Mouse (Mus musculus): Measurements from ENCODE around the gene Casc3.

The Casc3 gene

DNA sequence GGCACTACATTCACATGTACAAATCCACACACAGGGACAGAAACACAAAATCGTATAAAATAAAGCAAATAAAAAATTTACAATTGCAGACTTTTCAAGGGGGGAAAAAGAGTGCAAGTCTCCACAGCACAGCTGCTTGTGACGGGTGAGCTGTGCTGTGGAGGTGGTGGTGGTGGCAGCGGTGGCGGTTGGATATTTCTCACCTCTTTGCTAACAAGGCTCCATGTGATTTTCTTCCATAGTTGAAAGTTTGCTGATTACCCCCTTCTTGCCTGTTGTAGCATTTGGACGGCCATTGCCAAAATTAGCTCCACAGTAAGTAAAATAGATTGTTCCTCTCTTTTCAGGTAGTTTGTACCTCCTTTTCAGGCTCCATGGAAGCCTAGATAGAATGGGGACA lies at the start of gene Casc3:
TSS of gene Casc3 (plus strand) at position 301 of the 400 bp plus-strand sequence.
- no peak for DNase-seq (ENCODE audit: low read depth)

DNA sequence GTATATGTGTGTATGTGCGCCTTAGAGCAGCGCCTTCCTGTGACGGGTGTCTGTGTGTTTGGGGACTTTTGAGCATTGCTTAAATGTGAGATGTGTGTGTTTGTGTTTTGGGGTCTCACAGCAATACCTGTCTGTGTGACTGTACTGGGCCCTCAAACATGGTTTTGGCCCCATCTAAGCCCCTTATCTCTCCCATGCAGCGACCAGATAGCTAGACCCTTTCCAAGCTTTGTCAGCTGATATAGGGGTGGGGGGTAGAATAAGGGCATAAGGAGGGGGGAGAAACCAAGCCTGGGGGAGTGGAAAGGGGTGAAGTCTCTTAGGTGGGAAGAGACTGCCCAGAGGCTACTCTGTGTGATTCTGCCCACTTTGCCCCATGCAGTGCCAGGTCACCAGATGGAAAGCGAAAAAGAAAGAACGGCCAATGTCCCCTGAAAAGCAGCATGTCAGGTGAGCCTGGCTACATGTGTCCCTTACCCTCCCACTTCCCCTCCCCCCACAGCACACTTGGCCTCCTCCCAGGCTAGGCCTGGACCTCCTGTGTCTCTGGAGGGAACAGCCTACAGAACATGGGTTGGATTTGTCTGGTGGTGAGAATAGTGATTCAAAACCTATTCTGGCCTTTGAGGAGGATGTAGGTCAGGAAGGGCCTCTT lies 48.9 kb upstream of the Casc3 start:
- no peak for DNase-seq (ENCODE audit: low read depth)

DNA sequence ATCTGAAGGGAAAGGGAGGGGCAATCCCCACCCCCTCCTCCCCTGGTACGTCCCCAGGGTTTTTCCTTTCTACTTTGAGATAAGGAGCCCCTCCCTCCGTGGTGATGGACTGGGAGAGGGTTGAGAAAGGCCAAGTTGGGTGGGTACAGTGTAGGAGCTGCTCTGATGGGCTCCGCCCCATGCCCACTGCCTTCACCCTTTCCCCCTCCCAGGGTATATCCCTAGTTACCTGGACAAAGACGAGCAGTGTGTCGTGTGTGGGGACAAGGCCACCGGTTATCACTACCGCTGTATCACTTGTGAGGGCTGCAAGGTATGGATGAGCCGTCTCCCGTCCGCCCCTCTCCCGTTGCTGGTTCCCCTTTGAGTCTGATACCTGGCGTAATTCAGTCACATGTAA lies 48.0 kb upstream of the Casc3 start:
- no peak for DNase-seq (ENCODE audit: low read depth)

DNA sequence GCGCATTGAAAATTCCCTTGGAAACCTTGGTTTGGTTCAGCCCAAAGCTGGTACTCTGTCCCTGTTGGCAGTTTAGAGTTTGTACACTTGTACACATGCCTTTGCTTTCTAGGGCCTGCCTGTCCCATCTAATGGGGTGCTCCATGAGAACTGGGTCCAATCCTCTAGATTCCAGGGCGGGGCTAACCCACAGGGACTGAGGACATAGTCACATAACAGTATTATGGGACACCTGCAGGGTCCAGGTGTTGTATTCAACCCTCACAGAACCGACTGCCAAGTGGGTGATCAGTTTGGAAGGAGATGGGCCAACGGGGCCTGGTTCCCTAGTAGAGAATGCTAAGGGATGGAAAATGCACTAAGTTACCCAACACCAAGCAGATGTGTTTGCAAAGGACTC lies 42.8 kb upstream of the Casc3 start:
- no peak for DNase-seq (ENCODE audit: low read depth)

DNA sequence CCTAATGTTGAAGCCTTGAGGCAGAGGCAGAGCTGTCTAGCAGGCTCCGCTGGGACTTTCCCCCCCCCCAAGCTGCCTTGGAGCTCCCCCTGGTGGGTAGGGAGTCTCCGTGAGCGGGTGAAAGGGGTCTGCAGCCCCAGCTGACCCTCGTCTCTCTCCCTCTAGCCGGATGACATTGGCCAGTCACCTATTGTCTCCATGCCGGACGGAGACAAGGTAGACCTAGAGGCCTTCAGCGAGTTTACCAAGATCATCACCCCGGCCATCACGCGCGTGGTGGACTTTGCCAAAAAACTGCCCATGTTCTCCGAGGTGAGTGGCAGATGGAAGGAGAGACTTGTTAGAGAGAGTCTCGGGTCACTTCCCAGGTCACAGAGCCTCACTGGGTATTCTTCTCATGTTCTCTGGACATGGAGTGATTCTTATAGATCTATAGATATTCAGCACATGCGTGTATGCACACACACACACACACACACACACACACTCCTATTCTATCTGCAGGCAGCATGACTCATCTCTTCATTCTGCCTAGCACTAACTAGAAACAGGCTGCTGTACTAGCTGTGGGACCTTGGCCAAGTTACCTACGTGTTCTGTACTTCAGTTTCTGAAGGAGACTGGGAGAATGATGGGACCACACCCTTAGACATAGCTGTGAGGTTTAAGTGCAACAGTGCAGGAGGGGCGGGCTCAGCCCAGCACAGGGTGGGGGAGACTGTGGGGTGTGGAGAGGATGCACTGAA lies 41.8 kb upstream of the Casc3 start:
- no peak for DNase-seq (ENCODE audit: low read depth)

DNA sequence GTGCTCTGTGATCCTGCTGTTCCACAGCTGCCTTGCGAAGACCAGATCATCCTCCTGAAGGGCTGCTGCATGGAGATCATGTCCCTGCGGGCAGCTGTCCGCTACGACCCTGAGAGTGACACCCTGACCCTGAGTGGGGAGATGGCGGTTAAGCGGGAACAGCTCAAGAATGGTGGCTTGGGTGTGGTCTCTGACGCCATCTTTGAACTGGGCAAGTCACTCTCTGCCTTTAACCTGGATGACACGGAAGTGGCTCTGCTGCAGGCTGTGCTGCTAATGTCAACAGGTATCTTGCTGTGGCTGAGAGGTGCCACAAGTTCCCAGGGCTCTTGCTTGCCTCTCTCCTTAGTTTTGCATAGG lies 41.2 kb upstream of the Casc3 start:
- DNase-seq (ENCODE audit: low read depth): no peak

DNA sequence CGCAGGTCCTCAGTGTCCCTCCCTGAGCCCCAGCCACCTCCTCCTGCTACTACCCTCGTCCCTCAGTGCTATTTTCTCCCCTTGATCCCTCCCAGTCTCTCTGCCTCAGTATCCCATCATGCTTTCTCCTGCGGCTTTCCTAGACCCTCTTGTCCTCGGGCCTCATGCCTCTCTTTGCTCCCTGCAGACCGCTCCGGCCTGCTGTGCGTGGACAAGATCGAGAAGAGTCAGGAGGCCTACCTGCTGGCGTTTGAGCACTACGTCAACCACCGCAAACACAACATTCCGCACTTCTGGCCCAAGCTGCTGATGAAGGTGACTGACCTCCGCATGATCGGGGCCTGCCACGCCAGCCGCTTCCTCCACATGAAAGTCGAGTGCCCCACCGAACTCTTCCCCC lies 40.6 kb upstream of the Casc3 start:
- no peak for DNase-seq (ENCODE audit: low read depth)

DNA sequence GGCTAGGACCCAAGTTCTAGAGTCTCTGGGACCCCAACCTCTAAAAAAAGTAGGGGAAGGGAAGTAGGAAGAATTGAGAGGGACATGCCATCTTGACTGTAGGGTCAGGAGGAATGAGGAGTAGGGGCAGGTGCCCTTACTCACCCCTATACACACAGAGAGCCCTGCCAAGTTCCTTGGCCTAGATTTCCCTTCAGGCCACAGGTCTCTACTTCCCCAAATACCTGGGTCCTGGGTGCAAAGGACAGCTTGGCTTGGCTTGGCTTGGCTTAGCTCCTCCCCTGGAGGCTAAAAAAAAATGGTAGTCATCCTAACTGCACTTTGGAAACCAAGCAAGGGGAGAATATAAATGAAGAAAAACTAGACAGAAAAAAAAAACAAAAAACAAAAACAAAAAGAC lies 40.0 kb upstream of the Casc3 start:
- no peak for DNase-seq (ENCODE audit: low read depth)

DNA sequence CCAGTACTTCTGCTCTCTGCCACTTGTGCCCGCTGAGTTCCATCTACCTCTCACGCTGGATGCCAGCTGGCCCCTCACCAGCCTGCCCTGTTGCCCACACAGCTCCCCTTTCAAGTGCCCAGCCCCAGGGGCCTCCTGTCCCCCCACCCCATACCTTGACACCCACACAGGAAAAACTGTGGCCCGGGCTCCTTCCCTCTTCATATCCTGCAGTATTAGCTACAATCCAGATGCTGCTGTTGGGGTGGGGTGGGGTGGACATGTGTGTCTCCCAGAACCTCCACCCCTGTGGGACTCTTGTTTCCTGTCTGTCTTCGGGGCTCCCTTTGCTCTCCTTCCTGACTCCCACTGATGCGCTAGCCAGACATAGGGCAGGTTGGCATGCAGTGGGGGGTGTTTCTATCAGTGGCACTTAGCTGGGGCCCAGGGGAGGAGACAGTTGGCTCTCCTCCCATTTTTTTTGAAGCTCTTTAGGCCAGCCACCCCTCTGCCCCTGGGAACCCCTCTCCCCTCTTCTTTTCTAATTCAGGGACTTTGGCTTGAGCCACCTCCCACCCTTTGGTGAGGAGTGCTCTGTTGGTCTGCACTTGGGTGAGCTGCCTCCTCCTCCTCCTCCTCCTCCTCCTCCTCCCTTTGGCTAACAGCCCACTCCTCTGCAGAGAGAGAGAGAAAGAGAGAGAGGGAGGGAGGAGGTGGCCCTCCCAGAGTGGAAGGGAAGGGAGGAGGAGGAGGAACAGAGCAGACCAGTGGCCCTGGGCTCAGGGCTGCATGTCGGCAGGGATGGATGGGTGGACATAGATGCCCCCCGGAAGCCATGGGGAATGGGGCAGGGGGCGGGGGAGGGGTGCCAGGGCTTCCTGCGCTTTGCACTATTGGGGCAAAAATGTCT lies 39.0 kb upstream of the Casc3 start:
- DNase-seq (ENCODE audit: low read depth): no peak

DNA sequence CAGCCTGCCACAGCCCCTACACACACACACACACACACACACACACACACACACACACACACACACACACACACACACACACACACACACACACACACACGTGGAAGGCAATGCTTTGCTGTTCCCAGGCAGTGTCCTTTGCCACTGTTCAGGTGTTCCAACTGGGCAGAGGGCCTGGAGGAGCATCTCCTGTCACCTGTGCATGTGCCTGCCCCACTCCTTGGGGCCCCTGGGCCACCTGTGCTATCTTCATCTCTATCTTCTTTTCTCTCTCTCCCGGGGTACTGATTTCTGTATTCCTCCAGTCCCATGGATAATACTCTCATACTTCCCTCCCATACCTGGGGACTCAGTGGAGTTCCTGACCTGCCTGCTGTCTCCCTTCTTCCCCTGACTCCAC lies 38.4 kb upstream of the Casc3 start:
- DNase-seq (ENCODE audit: low read depth): no peak

DNA sequence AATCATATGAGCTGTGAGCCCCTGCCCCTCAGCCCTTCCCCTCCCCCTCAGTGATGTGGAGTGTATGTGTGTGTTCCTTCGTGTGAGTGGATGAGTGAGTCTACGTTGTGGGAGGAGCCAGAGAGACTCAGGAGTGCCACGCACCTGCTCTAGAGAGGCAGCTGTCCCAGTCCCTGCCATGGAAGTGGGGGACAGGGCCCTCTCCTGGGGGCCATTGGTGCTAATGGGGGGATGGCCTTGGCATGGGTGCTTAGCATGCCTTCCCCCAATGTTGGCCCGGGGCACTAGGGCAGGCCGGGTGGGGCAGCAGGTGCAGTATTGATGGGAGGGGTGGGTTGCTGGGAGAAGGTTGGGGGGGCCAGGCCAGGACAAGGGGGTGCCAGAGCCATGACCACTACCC lies 37.9 kb upstream of the Casc3 start:
- no peak for DNase-seq (ENCODE audit: low read depth)

DNA sequence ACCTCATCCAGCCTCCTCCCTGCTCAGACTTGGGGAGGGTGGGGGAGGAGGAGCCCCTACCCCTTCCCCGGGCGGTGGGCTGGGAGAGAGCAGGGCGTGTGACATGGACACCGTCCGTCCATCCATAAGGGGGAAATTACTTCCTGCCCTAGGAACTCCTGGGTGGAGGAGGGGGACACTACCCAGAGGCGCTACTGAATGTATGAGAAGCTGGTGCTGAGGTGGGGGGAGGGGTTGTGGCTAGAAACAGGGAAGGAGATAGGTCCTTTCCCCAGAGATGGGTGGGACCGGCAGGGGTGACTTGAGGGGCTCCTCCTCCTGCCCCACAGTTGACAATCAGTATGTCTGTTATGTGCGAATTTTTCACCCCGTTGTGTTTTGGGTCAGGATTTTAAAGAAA lies 37.4 kb upstream of the Casc3 start:
- no peak for DNase-seq (ENCODE audit: low read depth)

DNA sequence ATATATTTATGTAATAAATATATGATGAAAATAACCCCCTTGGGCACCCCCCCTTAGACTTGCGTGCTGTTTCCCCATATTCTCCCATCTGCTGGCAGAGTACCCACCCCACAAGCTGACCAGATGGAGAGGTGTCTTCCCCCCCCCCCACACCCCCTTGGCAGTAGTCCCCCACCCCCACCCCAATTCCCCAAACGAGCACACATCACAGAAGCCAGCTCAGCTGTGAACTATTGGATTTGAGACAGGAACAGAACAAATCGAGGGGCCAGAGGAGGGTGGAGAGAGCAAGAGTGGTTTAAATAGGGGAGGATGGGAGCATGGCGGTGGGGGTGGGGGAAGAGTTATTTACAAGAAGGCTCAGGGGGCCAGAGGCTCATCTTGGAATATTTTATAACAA lies 37.0 kb upstream of the Casc3 start:
- no peak for DNase-seq (ENCODE audit: low read depth)

DNA sequence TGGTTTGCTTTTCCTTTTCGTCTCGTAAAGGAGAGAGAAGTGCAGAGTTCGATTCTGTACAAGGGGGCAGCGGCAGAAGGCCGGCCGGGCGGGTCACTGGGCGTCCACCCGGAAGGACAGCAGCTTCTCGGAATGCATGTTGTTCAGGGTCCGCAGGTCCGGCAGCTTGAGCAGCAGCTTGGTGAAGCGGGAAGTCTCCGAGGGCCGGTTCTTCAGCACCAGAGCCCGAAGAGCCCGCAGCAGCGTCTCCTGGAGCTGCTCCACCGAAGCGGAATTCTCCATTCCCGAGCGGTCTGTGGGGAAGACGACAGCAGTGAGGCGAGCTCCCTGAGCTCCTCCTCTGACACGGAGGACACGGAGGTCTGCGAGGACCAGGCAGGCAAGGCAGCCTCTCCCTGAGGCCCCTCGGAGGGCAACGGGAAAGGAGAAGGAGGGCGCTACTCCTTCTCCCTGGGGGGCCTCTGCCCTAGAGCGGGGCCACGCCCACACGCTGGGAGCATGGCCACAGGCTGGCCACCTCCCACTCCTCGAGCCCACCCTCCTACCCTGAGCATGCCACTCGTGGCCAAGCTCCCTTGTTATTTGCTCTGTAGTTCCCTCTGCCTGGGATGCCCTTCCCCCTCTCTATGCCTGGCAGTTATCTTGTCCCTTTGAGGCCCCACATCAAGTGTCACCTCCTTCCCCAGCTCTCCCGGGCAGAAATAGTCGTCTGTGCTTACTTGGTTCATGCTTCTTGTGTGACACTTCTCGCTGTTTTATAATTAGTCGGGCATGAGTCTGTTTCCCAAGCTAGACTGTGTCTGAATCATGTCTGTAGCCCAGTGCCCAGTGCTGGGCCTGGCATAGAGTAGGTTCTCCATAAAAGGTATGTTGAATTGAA lies 36.3 kb upstream of the Casc3 start:
- DNase-seq (ENCODE audit: low read depth): no peak

DNA sequence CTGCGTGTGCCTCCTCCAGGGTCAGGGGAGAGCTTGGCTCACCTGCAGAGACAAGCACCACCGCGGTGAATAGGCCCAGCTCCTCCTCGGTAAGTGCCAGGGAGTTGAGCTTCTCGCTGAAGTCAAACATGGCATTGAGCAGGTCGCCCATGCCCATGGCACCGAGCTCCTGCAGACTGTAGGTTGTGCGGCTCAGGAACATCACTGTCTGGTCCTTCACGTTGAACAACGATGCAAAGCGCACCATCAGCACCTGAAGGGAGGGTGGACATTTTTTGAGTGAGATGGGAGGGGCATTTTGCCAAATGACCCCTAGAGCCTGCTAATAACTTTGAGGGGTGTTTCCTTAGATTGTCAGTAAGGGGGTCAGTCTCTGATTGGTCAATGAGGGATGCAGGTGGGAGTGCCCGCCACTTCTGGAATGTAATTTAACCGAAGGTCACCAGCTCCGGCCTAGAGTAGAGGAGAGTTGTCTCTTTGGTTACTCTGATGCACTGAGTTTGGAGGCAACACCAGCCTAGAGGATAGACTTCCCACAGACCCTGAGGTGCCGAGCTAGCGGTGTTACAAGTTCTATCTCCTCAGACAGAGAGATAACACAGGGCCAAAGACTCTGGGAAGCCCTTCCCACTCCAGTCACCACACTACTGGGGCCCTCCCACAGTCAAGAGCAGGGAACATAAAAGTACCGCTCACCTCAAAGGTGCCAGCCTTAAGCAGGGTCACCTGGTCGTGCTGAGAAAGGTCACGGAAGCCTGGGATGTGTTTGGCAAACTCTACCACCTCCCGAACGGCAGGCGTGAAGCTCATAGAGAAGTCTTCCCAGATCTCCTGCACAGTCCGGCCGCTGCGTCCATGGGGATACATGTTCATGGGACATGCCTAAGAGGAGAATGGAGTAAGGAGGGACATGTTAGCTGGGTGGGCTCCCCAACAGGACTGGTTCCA lies 35.4 kb upstream of the Casc3 start:
- no peak for DNase-seq (ENCODE audit: low read depth)

DNA sequence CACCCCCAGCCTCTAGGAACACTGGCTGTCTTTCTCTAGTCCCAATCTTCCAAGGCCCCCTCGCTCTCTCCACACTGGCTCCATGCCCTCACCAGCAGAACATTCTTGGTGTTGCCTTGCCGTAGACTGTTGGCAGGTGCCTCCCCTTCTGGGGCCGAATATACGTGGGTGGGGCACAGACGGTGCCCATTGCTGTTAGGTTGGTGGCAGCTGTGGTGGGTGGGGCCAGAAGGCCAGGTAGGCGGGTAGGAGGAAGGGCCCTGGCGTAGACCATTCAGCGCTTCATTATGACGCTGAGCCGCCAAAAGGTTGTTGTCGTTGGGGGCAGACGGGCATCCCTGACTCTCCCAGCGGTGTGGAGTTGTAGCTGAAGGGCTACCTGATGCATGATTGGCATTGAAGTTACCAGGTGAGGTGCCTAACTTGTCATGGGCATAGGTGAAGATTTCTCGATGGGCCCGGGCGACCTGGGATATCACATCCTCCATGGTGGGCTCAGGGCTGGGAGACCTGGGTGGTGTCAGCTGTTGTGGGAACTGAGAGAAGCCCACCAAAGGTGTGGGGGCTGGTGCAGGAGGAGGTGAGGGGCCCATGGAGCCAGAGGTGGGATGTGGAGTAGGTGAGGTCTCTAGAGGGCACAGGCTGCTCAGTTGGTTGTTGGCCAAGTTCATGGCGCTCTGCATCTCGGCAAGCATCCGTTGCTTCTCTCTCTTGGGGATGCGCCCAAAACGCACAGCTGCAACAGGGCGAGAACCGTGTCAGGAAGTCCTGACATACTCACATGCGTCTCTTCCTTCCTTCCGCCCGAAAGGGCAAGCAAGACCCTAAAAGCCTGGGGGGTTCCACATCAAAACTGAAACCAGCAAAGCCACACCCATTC lies 34.4 kb upstream of the Casc3 start:
- no peak for DNase-seq (ENCODE audit: low read depth)

DNA sequence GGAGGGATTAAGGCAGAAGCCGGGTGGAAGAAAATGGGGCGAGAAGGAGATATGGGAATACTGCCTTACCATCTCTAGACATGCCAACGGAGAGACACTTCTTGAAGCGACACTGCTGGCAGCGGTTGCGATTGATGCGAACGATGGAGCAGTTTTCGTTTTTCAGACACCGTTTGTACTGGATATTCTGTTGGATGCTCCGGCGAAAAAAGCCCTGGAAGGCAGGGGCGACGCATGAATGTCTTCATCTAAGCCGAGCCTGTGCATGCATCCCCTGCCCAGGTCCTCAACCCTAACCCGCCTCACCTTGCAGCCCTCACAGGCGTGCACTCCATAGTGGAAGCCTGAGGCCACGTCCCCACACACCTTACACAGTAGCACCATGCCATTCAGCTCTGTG lies 33.6 kb upstream of the Casc3 start:
- DNase-seq (ENCODE audit: low read depth): no peak

DNA sequence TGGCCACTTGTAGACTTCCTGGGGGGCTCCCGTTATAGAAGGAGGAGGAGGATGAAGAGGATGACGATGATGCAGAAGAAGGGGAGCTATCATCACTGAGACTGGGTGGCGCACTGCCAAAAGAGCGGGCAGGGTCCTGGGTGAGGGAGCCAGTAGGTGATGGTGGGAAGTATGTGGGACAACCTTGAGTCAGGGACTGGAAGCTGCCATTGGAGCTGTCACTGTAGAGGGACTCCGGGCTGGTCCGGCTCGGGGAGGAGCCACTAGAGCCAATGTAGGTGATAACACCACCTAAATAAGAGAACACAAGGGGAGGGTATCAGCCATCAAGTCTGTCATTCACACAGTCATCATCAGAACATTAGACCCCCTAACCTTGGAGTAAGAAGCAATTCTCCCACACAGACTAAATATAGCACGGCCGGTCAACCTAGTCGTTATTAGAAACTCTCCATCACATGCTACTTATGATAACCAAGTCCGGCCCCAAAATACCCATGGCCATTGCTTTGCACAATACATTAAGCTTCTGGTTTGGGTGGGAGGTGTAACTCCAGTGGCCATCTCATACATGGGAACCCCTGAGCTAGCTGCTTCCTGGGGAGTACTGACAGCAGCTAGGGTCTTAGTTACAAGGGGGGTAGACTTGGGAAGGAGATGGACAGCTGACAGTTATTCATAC lies 32.7 kb upstream of the Casc3 start:
- DNase-seq (ENCODE audit: low read depth): no peak

DNA sequence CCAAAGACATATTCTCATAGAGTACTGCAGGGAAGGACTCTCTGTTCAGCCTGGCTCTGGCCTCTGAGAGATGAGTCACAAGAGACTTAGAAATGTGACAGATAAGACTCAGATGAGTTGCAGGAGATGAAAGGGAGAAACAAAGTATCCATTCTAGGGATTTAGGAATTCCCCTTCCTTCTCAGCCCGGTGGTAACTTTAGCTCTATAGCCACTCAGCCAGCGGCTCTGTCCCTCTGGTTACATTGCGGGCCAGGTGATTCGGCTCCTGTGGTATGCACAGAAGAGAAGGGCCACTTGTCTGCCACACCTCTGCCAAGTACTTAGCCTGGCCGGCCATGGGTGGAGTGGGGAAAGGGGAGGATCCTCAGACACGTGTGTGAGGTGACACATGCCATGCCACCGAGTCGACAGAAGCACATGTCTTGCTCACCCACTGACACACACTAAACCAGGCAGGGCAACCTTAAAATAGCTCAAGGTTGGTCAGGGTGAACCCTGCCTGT lies 32.0 kb upstream of the Casc3 start:
- no peak for DNase-seq (ENCODE audit: low read depth)

Measured in c-Kit-positive CD71-negative TER-119-negative erythroid progenitor cells, embryonic 14.5 days (primary cell).